Mouse (Mus musculus) intestine, embryonic 15.5 days (tissue): ENCODE data around the gene Gpc2. TPM values are rescaled to one million over a fixed set of nuclear protein-coding genes. Genes with fewer than 3 reads are reported as not detected.

ENCODE experiments used
- ATAC-seq: fragments of 200-750 bp; cut with Nextera tagmentation; 2 replicates; pipeline ENCODE4 v1.8.0; 2017; ENCODE audit warnings: moderate TSS enrichment, moderate library complexity
- H3K27ac ChIP-seq: fragments of 300-500 bp; sonication (generic); 2 replicates; pipeline ENCODE4 v1.5.1; 2015; ENCODE audit warnings: mild to moderate bottlenecking, inconsistent platforms
- H3K27me3 ChIP-seq: fragments of 300-500 bp; sonication (generic); replicated peaks from 2 replicates; pipeline ENCODE4 v1.6.1; 2015; ENCODE audit warnings: inconsistent platforms
- H3K36me3 ChIP-seq: fragments of 300-500 bp; sonication (generic); 2 replicates; pipeline ENCODE4 v1.6.1; 2015; ENCODE audit warnings: inconsistent platforms
- H3K4me1 ChIP-seq: fragments of 300-500 bp; sonication (generic); replicated peaks from 2 replicates; pipeline ENCODE4 v1.6.1; 2015; ENCODE audit warnings: inconsistent platforms
- H3K4me2 ChIP-seq: fragments of 300-500 bp; sonication (generic); replicated peaks from 2 replicates; pipeline ENCODE4 v1.6.1; 2015; ENCODE audit warnings: mild to moderate bottlenecking, inconsistent platforms
- H3K4me3 ChIP-seq: fragments of 300-500 bp; sonication (generic); replicated peaks from 2 replicates; pipeline ENCODE4 v1.5.1; 2015; ENCODE audit warnings: inconsistent platforms
- H3K9ac ChIP-seq: fragments of 300-500 bp; sonication (generic); 2 replicates; pipeline ENCODE4 v1.6.1; 2015; ENCODE audit warnings: inconsistent platforms
- H3K9me3 ChIP-seq: fragments of 300-500 bp; sonication (generic); 2 replicates; pipeline ENCODE4 v1.6.1; 2016; ENCODE audit warnings: inconsistent platforms
- WGBS: fragments of 180-500 bp; shearing (Covaris S2); methylation state at CpG from one replicate; pipeline ENCODE4 v1.1.7; 2015; 5-methylcytosine and 5-hydroxymethylcytosine counted together
- polyA plus RNA-seq: library from polyadenylated mRNA; unstranded; fragments of >200 nt; fragmentation: Nextera tagmentation; extraction: Ambion mirVana; gene quantifications from 2 replicates; pipeline ENCODE4 v1.2.1, GENCODE M21; 2015

Gene Gpc2
- polyA plus RNA-seq, 1 experiment from 2014 or later, result 13.7 TPM

- no peak overlapping the region for H3K4me3 ChIP-seq
- no peak overlapping the region for H3K27ac ChIP-seq
- H3K36me3 ChIP-seq, result no peaks in the 10 kb centered on the region
- WGBS, result 80% methylated on average over 8 of the region's 8 CpGs
- ATAC-seq, result no peak
- no peaks in the 10 kb centered on the region for H3K27me3 ChIP-seq
- no peaks in the 10 kb centered on the region for H3K9me3 ChIP-seq
- no peak overlapping the region for H3K4me2 ChIP-seq
- H3K9ac ChIP-seq, result no peak overlapping the region
- peaks cover 17% of the 10 kb centered on the region; the same call in 1 of the 2 replicates for H3K4me1 ChIP-seq
Observed at GRCm38 (mm10) chr5:138274186-138274585, 5.6 kb downstream of the Gpc2 start.

DNA sequence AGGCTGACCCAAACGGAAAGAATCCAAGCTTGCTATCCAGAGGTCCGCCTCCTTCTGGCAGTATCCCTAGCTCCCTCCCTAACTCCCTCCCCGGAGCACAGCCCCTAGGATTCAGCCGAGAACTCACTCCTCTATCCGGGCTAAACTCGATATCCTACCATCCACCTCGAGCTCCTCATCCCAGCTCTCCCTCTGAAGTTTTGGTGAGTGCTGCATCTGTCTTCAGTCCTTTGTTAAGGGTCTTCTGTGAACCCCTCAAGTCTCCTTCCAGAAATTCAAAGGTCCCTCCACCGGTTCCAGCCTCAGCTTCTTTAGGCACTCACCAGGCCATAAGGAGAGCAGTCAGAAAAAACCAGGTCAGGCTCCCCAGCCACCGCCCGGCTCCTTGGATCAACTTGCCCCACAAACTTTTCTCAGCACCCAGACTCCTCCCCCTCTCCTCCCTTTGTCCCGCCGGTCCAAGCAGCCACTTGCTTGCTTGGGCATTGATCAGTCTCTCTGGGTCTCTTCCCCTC, 7.3 kb downstream of the Gpc2 start, which contains the start of gene Gal3st4:
Gal3st4 (minus strand) TSS at position 432 of the 515 bp plus-strand sequence.
- Histone ChIP-seq H3K4me1 (peaks cover 10% of the 10 kb centered on the region; the same call in 1 of the 2 replicates), H3K9me3 (no peaks in the 10 kb centered on the region), H3K9ac (peak within 1 kb of the TSS; percentile 37), H3K4me3 (peak within 1 kb of the TSS; percentile 15; the same call in 1 of the 2 replicates), H3K27me3 (no peaks in the 10 kb centered on the region), H3K36me3 (no peaks in the 10 kb centered on the region), H3K27ac (peak within 1 kb of the TSS; percentile 36; the same call in 1 of the 2 replicates), H3K4me2 (peak within 1 kb of the TSS; percentile 52)
- 3% methylated on average over 12 of the region's 12 CpGs for WGBS
- ATAC-seq, result peak; percentile 57; the same call in 1 of the 2 replicates

GRCm38 (mm10) chr5:138271232-138271631, 8.6 kb downstream of the Gpc2 start:
- Histone ChIP-seq H3K4me3 (no peak overlapping the region), H3K9ac (no peak overlapping the region), H3K36me3 (peaks cover 1% of the 10 kb centered on the region; the same call in 1 of the 2 replicates), H3K27ac (no peak overlapping the region), H3K4me1 (peaks cover 10% of the 10 kb centered on the region; the same call in 1 of the 2 replicates), H3K27me3 (no peaks in the 10 kb centered on the region), H3K4me2 (no peak overlapping the region), H3K9me3 (no peaks in the 10 kb centered on the region)
- no peak for ATAC-seq
- WGBS, result 70% methylated on average over 3 of the region's 3 CpGs

DNA sequence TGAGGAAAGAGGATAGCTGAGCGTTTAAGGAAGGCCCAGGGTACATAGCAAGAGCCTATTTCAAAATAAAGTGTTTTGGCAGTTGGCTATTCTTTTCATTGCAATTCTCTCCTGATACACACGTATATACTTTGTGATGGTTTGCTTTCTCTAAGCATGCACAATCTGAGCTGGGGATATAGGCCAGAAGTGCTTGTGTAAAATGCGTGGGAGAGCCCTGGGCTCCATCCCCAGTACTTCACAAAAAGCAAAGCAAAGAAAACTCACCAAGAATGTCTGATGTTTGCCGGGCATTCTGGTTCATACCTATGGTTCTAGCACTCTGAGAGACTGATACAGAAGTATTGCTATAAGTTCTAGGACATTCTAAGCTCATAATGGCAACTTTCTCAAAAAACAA, 10.8 kb downstream of the Gpc2 start:
- Histone ChIP-seq H3K9ac (no peak overlapping the region), H3K36me3 (peaks cover 3% of the 10 kb centered on the region; the same call in 1 of the 2 replicates), H3K4me1 (peaks cover 4% of the 10 kb centered on the region), H3K27me3 (no peaks in the 10 kb centered on the region), H3K4me3 (no peak overlapping the region), H3K4me2 (no peak overlapping the region), H3K9me3 (no peaks in the 10 kb centered on the region), H3K27ac (no peak overlapping the region)
- ATAC-seq, result no peak
- WGBS, result 73% methylated on average over 4 of the region's 4 CpGs

DNA sequence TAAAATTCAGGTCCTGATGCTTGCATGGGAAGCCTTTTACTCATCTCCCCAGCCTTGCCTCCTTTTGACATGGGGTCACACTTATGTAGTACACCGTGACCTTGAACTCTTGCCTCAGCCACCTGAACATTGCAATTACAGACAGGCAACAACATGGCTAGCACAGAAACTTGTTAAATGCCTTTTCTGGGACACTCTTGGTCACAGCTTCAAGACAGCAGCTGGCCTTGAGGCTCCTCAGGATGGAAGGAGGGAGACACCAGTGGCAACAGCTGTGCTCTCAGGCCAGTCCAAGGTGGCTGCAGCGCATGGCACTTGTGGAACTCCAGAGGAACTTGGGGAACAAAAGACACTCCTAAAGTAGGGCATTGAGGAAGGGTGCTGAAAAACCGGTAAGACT, 12.7 kb downstream of the Gpc2 start:
- H3K36me3 ChIP-seq, result peaks cover 3% of the 10 kb centered on the region; the same call in 1 of the 2 replicates
- H3K4me2 ChIP-seq, result no peak overlapping the region
- no peak overlapping the region for H3K27ac ChIP-seq
- ATAC-seq, result no peak
- H3K27me3 ChIP-seq, result no peaks in the 10 kb centered on the region
- H3K9ac ChIP-seq, result no peak overlapping the region
- no peaks in the 10 kb centered on the region for H3K9me3 ChIP-seq
- peaks cover 17% of the 10 kb centered on the region for H3K4me1 ChIP-seq
- 82% methylated on average over 3 of the region's 3 CpGs for WGBS
- H3K4me3 ChIP-seq, result no peak overlapping the region

- no peak overlapping the region for H3K4me3 ChIP-seq
Observed at GRCm38 (mm10) chr5:138265712-138266111, 14.1 kb downstream of the Gpc2 start.

DNA sequence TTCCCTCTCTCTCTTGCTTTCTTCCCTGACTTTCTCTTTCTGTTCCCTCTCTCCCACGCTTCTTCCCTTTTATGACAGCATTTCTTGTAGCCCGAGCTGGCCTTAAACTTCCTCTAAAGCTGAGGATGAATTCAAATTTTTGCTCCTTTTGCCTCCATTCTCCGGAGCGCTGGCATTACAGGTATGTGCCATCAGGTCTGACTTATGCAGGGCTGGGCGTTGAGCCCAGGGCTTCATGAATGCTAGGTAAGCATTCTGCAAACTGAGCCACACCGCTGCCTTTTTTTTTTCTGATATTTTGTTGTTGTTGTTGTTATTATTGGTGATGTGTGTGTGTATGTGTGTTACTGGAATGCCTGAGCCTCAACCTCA, 15.6 kb downstream of the Gpc2 start:
- 12% methylated on average over 6 of the region's 6 CpGs for WGBS
- peaks cover 17% of the 10 kb centered on the region for H3K36me3 ChIP-seq
- ATAC-seq, result no peak
- peak overlapping the region; percentile 80 for H3K4me3 ChIP-seq
- H3K27ac ChIP-seq, result no peak overlapping the region
- H3K27me3 ChIP-seq, result no peaks in the 10 kb centered on the region
- peaks cover 21% of the 10 kb centered on the region for H3K4me1 ChIP-seq
- H3K9me3 ChIP-seq, result no peaks in the 10 kb centered on the region
- peak overlapping the region; percentile 92 for H3K4me2 ChIP-seq
- H3K9ac ChIP-seq, result peak overlapping the region; percentile 84

More at GRCm38 (mm10) chr5:138265712-138266111, 14.1 kb downstream of the Gpc2 start:
- 95% methylated on average over 4 of the region's 4 CpGs for WGBS
- peaks cover 11% of the 10 kb centered on the region for H3K36me3 ChIP-seq
- H3K27ac ChIP-seq, result no peak overlapping the region
- H3K9ac ChIP-seq, result no peak overlapping the region
- H3K4me1 ChIP-seq, result peaks cover 17% of the 10 kb centered on the region
- no peaks in the 10 kb centered on the region for H3K27me3 ChIP-seq
- ATAC-seq, result no peak
- H3K4me2 ChIP-seq, result no peak overlapping the region
- H3K9me3 ChIP-seq, result no peaks in the 10 kb centered on the region

DNA sequence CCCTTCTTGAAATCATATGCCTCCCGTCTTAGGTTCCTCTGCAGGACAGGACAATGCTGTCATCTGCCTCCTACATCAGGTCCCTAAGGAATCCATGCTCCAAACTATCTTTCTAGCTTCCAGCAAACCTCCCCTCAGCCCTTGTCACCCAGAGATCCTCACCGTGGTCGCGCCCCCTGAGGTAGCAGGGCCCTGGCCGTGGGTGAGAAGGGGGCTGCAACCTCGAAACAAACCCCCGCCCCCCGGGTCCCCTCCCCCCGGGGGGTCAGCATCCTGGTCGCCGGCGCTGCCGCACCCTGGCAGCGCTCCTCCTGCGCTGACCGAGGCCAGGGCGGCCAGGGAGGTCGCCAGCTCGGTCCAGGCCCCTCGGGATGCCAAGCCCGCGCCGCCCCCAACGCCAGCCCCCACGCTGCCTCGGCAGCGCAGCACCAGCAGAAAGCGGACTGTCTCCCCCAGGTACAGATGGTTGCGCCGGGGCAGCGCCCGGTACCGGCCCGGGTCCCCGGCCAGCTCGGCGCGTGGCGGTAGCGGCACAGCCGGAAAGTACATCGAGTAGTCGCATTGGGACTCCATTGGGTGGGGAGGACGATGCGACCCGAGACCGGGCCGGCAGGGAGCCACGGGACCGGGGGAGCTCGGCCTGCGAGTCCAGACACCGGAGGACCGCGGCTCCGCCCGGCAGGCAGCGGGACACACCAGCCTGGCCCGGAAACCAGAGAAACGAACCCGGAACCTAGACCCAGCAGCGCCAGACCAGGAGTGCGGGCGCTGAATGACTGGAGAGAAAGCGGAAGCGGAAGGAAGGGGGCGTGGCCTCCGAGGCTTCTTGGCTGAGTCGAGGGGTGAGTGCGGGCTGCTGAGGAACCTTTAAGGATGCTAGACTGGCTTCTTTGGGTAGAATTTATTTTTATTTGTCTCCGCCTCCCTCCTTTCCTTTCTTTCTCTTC, 16.3 kb downstream of the Gpc2 start, which contains the start of gene BC037034:
BC037034 (minus strand) TSS at position 774 of the 947 bp plus-strand sequence.
- peak within 1 kb of the TSS; percentile 92 for H3K4me2 ChIP-seq
- no peaks in the 10 kb centered on the region for H3K9me3 ChIP-seq
- H3K27me3 ChIP-seq, result no peaks in the 10 kb centered on the region
- WGBS, result under 1% methylated on average over 71 of the region's 71 CpGs
- ATAC-seq, result peak; percentile 96
- H3K36me3 ChIP-seq, result peaks cover 17% of the 10 kb centered on the region
- H3K4me3 ChIP-seq, result peak within 1 kb of the TSS; percentile 80
- peak within 1 kb of the TSS; percentile 84 for H3K9ac ChIP-seq
- peak within 1 kb of the TSS; percentile 77 for H3K27ac ChIP-seq
- peaks cover 21% of the 10 kb centered on the region for H3K4me1 ChIP-seq

DNA sequence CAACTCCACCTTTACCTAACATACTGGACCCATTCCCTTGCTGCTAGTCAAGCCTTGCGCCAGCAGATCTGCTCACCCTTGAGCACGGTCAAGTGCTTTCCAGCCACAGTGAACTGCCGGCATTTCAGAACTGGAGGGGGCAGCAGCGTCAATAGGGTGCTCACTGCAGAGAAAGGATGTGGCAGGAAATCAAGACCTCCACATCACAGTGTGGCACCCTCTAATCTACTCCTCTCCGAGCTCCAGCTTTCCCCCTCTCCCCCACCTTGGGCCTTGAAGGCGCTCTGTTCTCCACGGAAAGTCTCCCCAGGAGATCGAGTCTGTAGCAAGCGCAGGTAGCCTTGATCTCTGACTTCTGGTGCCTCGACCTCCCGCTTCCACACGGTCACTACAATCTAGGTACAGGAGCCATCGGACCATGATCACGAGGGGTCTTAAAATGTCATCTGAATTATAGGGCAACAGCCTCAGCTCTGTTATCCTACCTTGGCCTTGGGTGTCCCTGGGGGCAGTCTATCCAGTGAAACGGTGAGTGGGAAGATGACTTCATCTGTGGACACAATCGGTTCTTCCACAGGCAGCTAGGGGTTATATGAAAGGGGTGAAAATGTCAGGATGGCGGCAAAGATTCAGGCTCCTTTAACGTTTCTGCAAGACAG, 17.1 kb downstream of the Gpc2 start:
- no peak for ATAC-seq
- Histone ChIP-seq H3K9me3 (no peaks in the 10 kb centered on the region), H3K4me2 (peak overlapping the region; percentile 92), H3K4me3 (peak overlapping the region; percentile 80), H3K9ac (peak overlapping the region; percentile 84), H3K4me1 (peaks cover 21% of the 10 kb centered on the region), H3K27me3 (no peaks in the 10 kb centered on the region), H3K27ac (no peak overlapping the region), H3K36me3 (peaks cover 21% of the 10 kb centered on the region)
- WGBS, result 62% methylated on average over 18 of the region's 18 CpGs

DNA sequence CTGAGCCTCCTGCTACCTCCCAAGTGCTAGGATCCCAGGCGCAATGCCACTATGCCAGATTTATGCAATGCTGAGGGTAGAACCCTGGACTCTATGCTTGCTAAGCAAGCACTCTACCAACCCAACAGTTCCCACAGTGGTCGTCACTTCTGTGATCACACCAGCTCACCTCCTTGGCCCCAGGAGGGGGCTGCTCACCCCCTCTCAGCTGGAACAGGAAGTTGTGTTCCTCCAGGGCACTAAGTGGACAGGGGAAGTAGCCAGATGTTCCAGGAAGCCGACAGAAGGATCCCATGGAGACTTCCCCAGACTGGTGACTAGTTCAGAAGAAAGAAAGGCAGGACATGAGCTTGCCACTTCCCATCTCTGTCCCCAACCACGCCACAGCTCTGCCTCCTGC, 17.8 kb downstream of the Gpc2 start:
- peaks cover 21% of the 10 kb centered on the region for H3K4me1 ChIP-seq
- H3K4me3 ChIP-seq, result peak overlapping the region; percentile 80; the same call in 1 of the 2 replicates
- WGBS, result 70% methylated on average over 4 of the region's 4 CpGs
- no peaks in the 10 kb centered on the region for H3K27me3 ChIP-seq
- no peak overlapping the region for H3K27ac ChIP-seq
- H3K36me3 ChIP-seq, result peaks cover 22% of the 10 kb centered on the region
- no peak for ATAC-seq
- peak overlapping the region; percentile 17; the same call in 1 of the 2 replicates for H3K9ac ChIP-seq
- peak overlapping the region; percentile 92 for H3K4me2 ChIP-seq
- no peaks in the 10 kb centered on the region for H3K9me3 ChIP-seq

DNA sequence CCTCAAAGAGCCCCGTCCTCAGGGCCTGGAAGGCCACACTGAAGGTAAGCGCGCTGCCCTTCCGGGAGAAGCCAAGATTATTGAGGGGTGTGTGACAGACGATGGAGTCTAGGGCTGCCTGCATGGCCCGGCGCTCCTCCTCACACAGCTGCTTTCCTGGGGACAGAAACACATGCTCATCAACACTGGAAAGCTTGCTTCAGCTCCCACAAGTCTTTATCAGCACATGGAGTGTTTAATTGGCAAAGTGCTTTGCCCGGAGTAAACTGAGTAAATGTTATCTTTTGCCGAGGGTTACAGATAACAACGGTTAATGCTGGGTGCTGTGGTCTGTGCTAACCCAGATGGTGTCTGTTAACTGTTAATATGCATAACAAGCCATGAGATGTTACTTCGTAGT, 19.0 kb downstream of the Gpc2 start:
- H3K4me3 ChIP-seq, result no peak overlapping the region
- no peak overlapping the region for H3K27ac ChIP-seq
- H3K36me3 ChIP-seq, result peaks cover 19% of the 10 kb centered on the region
- H3K4me1 ChIP-seq, result peaks cover 23% of the 10 kb centered on the region
- no peak overlapping the region for H3K4me2 ChIP-seq
- H3K27me3 ChIP-seq, result no peaks in the 10 kb centered on the region
- H3K9me3 ChIP-seq, result no peaks in the 10 kb centered on the region
- no peak overlapping the region for H3K9ac ChIP-seq
- no peak for ATAC-seq
- WGBS, result 75% methylated on average over 11 of the region's 11 CpGs

DNA sequence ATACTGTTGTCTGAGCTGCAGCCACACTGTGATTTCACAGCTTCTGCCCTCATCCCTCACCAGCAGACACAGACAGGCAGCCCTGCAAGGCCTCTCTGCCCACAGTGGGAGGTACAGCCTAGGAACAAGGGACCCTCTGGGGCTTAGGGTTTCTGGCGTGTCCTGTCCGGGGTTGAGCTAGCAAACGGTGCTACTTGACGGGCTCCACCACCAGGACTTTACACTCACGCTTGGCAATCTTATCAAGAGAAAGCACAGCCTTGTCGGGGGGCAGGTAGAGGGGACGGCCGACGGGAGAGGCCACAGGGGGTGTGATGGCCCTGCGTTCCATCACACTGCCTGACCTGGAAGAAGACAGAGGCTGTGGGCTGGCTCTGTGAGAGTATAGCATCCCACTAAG, 19.8 kb downstream of the Gpc2 start:
- no peaks in the 10 kb centered on the region for H3K27me3 ChIP-seq
- no peaks in the 10 kb centered on the region for H3K9me3 ChIP-seq
- peak overlapping the region; percentile 24 for H3K9ac ChIP-seq
- ATAC-seq, result no peak
- 71% methylated on average over 10 of the region's 10 CpGs for WGBS
- H3K27ac ChIP-seq, result no peak overlapping the region
- peaks cover 23% of the 10 kb centered on the region for H3K4me1 ChIP-seq
- no peak overlapping the region for H3K4me2 ChIP-seq
- peaks cover 19% of the 10 kb centered on the region for H3K36me3 ChIP-seq
- no peak overlapping the region for H3K4me3 ChIP-seq
